Mouse (Mus musculus): Measurements from ENCODE around the gene Zranb3.
"Not testable (repeated sequence)": the region's sequence is repeated elsewhere in the genome, so short reads cannot be mapped to it uniquely, and the experiment has no call there.

Zranb3 gene

DNA sequence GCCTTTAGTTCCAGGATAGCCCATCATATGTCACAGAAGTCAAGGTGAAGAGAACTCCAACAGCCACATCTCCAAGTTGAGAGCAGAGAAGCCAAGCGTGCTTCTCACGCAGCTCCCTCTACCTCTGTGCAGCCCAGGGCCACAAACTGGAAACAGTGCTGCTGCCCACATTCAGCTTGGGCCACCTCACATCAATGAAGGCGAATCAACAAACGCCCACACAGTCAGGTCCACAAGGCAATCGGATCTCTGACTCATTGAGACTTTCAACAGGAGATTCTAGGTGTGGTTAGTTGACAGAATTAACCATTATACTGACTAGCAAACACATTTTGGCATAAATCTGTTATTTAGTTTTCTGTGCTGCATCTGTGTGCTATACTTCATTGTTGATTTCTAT is 44.2 kb downstream of the Zranb3 start:
- no peak for DNase-seq

DNA sequence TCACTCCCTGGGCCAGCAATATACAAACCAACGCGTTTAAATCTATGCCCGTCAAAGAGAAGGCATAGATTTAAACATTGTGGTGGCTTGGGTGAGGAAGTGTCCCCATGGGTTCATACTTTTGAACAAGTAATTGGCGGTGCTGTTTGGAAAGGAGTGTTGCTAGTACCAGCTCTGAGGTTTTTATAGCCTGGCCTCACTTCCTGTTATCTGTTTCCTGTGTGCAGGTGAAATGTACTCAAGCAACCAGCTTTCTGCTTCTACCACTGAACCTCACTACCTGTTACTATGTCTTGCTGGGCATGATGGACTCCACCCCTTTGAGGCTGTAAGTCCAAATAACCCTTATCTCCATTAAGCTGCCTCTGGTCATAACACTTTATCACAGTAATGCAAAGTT is 45.6 kb downstream of the Zranb3 start:
- no peak for DNase-seq

DNA sequence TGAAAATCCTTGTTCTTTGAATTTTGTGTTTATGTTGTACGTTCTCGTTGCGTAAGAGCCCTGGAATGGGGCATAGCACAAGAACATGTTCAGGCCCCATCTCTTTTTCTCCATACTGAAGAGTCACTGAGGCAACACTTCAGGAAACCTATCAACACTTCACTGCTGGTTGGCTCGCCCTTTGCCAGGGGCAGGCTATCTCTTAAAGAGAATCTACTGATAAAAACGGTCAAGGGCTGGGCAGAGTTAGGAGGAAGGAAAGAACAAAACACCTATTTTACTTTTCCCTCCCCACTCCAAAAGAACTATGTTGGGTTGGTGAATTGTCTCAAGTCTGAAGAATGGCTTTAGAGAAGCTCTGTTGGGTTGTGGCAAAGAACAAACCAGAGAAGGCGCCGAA is 55.9 kb downstream of the Zranb3 start:
- DNase-seq = no peak

DNA sequence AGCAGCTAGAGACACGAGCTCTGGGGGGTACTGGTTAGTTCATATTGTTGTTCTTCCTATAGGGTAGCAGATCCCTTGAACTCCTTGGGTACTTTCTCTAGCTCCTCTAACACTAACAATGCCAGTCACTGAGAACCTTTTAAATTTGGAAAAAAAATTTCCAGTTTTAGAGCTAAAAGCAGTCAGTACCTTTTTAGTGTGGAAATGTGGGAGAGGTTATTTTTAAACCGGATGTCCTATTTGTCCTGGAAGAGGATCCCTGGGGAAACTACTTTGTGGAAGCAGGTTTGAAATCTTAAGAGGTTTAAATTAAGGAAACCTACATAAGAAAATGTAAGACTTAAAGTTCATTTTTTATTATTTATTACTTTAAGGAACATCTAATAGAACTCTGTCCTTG is 56.4 kb downstream of the Zranb3 start:
- DNase-seq = no peak

DNA sequence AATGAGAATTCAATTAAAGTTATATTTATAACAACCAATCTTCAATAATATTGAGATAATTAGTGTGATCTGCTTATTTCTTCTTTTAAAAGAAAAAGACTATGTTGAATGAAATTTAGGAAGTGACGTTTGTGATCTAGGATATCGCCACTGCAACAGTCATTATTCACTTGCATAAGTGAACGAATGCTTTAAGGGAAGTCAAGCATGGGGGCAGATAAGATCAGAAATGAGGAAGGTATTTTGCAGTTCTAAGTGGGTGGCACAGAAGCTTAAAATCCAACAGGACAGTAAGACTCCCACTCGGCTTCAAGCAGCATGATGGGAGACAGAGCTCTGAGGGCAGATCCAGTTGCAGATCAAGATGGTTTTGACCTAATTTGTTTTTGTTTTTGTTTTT is 58.7 kb downstream of the Zranb3 start:
- no peak for DNase-seq

DNA sequence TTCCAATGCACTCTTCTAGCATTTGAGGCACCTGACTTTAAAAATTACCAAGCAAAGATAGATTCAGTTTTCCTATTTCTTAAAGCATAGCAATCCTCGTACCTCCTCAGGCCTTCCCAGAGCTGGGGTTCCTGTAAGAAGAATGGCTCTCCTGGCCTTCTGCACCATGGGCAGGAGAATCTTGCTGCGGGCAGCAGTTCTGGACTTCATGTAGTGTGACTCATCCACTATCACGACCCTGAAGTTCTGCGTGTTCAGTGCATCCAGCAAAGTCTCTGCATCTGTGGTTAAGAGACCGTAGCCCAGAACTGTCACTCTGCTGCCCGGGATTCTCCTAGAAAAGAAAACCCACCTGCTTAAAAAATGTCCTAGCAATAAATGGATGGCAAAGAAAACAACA is 66.6 kb downstream of the Zranb3 start:
- peak; percentile 10 for DNase-seq

DNA sequence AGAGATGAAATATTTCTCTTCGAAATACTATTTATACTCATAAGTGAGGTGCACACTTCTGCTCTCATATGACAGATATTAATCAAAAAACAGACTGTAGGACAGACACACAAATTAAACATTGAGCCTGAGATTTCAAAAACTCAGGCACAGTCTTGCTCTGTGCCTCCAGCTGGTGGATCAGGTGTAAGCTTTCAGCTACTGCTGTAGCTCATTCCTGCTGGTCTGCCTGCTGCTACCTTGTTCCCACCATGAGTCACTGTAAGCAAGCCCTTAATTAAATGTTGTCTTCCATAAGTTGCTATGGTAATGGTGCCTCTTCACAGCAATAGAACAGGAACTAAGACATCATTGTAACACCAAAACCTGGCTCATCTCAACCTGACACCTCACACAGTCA is 70.7 kb downstream of the Zranb3 start:
- DNase-seq = no peak

DNA sequence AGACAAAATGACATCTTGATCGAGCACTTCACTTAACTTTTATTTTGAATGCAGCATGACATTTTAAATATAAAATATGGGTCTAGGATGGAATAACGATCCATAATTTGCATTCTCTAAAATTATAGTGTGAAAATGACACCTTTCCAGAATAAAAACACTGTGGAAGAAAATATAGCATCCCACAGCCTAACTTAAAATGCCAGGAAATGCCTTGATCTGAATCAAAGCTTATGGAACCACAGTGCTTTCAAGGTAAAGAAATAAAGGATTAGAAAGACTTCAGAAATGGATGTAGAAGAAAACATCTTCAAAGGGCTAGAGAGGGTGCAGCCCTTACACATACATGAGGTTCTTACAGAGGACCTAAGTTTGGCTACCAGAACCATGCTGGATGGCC is 71.3 kb downstream of the Zranb3 start:
- DNase-seq = no peak

DNA sequence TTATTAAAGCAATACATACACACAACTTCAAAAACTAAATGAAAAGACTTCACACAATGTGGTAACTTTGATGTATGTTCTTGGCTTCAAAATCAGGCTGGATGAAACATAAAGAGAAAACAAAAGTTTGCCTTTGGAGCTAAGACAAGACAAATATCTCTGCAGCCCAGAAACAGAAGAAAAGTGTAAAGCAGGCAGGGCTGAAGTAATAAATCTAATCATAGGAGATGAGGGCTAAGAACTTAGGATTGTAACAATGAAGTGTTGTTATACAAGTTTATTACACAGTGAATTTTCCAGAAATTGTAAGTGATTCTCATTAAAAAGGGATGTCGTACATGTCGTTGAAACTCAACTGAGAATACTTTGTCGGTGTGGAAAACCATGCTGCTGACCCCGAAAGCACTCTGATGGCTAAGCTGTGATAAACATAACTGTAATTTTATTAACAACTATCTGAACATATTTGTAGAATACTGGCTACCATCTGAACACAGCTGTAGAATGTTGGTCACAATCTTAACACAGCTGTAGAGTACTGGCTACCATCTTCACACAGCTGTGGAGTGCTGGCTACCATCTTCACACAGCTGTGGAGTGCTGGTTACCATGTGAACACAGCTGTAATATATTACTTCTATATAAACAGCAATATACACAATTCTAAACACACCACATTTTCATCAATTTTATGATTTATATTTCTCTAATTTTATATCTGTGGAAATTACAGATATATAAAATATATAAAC is 78.3 kb downstream of the Zranb3 start:
- no peak for DNase-seq

DNA sequence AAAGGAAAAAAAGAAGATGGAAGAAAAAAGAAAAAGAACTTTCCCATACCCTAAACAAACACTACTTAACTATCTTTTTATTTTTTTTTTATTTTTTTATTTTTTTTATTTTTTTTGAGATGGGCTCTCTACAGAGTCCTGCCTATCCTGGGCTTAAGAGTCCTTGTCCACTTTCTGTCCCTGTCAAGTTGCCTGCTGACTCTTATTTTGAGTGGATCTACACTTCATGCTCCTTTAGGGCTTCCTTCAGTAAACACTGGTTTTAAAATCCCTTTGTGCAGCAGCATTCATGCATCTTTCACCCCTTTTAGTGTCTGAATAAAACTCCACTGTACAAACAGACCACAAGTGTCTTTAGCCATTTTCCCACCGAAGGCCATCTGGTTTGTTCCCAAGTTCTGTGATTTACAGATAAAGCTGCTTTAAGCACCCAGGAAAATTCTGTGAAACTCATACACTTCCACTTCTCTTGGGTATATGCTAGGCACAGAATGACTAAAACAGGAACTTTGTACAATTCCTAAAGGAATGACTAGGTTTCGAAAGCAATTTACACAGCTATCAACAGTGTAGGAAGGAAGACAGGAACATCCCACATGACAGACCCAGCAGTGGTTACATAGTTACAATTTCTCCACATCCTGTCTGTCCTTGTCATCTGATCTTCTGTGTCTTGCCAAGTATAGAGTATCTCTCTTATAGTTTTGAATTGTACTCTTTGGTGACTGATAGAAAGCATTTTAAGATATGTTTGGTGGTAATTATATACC is 82.7 kb downstream of the Zranb3 start:
- no peak for DNase-seq

DNA sequence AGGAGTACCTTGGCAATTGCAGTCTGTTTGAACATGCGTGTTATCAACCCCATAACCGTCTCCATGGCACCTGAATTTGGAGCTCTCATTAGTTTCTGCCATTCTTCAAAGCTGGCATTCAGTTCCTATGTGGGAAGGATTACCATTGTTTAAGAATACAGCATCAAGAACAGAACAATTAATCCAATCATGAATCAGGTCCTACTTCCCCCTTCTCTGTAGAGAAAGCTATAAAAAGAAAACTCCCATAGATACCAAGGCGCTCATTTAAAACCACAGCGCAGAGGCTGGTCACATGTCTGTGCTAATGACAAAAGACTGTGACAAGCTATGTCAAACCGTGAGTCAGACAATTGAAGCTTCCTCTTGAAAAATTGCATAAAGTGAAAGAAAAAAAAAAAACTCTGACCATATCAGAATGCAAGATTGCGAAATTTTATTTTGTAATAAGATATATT is 86.8 kb downstream of the Zranb3 start:
- DNase-seq = no peak

DNA sequence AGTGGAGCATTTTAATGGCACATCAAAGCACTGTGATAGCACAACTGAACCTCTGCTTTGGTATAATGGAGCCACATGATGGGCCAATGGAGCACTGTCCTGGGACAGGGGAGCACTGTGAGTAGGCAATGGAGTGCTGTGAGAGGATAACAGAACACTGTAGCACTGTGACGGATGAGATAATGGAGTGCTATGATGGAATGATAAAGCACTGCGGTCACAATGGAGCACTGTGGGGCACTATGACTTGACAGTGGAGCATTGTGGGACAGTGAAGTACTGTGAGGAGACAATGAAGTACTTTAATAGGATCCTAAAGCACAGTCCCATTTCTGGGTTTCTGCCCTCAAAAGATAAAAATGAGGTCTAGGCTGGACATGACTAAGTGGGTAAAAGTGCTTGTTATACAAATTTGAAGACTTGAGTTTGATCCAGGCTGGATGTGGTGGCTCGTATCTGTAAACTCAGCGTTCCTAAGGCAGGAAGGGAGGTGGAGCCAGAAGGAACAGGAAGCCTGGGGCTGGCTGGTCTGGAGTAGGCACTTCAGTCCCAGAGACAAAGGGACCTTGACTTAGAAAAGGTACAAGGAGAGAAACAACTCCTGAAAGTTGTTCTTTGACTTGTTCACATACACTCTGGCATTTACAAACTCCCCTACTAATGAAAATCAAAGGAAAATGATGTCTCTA is 89.0 kb downstream of the Zranb3 start:
- no peak for DNase-seq

DNA sequence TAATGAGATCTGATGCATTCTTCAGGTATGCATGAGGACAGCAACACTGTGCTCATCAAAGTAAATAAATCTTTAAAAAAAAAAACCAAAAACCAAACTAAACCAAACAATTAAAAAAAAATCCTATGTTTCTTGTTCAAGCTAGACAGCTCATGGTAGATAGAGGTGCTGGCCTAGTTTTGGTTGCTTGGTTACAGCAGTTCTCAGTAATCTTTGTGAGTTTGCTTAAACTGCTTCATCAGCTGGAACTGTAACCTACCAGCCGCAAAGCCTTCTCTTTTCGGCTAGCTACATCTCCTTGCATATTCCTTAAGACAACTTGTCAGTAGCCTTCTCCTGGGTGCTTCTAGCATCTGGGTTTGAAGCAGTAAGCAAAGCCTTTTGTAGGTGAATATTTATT is 93.1 kb downstream of the Zranb3 start:
- DNase-seq = no peak

DNA sequence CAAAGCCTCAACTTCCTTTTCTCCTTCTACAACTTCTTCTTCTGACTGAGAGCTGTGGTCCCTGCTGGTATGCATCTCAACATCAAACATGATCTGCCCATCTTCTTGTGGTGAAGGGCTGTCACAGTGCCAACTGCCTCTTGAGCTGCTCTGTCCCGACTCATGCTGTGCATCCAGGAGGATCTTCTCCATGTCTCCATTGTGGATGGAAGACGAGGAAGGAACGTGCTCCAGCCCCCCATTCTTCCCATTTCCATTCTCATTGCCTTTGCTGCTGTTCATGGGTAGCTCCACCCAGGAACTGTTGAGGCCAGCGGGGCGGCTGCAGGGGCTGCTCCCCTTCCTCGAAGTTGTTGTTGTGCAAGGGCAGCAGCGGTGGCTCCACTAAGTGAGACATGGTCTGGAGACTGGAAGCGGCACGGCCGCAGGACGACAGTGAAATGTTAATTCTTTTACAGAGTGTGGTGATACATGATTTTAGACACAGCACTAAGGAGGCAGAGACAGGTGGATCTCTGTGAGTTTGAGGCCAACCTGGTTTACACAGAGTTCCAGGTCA is 96.7 kb downstream of the Zranb3 start:
- not testable (repeated sequence) for DNase-seq

DNA sequence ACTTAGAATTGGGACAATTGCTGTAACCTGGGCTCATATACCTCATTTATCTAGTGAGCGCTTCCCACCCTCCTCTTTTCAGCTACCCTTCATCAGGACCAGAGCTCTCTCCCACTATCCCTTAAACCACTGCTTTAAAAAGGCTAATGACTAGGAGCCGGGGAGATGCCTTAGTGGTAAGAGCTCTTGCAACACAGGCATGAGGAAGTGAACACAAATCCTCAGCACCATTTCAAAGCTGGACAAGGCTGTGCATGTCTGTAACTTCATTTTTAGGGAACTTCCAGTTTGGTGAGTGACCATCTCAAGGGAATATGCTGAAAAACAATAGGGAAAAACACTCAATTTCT is 98.5 kb downstream of the Zranb3 start:
- DNase-seq = no peak

DNA sequence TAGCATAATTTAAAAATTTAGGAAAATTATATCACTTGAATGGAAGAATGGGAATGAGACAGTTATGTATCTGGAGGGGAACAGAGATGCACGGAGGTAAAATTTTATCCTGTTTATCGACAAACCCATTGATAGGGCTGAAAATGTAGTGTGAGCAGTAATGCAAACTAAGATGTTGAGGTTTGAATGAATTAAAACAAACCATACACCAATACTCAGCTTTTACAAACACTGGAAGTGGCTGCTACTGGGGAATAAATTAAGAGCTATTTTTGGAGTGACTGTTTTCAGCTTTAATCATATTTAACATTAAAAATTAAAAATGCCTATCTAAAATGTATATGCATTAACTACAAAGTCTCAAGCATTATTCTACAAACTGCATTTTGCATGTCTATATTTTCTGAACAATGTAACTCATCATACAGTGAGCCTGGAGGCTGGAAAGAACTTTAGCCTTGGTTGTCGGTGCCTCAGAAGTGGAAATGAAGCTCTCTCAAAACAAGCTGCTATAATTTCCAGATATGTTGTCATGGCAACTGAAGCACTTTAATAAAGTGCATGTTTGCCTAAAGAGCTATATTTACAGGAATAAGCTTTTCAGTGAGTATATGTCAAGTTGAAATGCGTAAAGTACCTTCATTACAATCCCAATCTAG is 99.0 kb downstream of the Zranb3 start:
- no peak for DNase-seq

DNA sequence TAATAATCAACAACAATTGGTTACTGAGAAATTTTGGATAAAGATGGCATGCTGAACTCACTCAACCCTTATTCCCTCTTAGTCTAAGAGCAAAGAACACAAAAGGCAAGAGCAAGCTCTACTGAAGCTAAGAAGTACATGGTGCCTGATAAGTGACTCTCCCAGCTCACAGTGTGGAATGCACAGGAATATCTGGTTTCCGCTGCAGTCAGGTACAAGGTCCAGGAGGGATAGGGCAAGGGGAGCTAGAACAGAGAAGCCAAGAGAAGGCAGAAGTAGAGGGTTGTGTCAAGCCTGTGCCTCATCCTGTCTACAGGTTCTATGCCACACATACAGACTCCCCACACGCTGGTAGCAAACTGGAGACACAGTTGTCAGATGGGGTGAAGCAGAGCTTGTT is 100.7 kb downstream of the Zranb3 start:
- no peak for DNase-seq

DNA sequence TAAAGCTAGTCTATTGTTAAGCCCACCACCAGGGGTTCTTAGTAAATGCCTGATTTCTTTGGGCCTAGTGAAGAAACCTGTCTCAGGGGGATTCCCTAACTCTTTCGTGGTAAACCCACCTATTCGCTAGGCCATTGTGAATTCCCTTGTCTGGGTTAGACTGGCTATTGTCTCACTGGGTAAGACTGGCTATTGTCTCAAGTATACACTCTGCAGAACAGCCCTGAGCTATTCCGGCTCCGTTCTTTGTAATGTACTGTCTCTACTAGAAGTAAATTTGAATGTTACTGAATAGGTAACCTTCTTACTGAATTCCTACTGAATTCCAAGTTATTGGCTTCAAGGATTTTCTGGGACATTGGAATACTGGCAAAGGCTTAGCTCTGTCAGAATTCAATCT is 101.9 kb downstream of the Zranb3 start:
- not testable (repeated sequence) for DNase-seq

DNA sequence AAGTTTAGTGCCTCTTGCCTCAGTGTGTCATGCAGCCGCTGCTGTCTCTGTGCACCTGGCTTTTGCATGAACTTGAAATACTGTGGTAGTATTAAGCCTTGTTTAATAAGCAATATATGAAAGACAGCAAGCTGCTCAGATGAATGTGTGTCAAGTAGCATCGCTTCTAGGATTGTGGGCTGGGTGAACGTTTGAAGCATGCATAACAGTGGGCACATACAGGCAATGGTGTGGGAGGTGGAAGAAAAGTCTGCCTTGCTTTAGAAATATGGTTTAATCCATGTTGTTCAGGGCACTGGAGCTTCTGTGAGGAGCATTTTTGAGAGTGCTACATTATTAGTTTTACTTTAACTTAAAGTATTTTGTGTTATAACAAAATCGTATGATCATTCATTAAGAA is 109.0 kb downstream of the Zranb3 start:
- no peak for DNase-seq

DNA sequence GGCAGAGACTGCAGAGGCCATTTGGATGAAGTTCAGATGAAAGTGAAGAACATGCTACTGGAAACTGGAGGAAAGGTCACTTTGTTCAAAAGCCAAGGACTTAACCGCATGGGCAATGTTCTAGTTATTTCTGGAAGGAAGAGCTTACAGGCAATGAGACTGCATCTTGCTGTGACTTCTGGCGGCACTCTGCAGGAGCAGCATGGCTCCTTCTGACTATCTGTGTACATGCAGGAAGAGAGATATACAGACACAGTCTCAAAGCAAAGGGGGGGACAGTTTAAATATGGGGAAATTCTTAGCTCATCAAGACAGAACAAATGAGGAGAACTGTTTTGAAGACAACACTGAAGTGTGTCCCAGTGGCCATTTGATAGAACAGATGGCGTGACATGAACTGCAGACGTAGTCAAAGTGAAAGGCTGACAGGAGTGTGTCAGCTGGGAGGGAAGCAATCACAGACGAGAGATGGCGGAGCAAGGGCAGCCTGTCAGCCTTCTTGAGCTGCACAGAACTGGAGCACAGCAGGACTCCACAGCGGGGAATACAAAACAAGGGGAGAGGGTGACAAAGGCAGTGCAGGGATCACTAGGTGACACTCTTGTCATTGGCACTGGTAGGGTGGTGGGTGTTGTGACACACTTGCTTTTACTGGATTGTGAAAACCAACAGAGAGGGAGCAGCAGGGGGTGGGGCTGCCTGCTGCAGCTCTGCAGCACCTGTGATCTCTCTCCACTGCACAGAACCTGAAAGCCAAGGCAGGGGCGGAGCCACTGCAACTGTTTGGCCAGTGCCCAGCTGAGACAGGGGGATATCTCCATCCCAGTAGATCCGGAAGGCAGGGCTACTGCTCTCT is 112.7 kb downstream of the Zranb3 start:
- DNase-seq = peak; percentile 23

DNA sequence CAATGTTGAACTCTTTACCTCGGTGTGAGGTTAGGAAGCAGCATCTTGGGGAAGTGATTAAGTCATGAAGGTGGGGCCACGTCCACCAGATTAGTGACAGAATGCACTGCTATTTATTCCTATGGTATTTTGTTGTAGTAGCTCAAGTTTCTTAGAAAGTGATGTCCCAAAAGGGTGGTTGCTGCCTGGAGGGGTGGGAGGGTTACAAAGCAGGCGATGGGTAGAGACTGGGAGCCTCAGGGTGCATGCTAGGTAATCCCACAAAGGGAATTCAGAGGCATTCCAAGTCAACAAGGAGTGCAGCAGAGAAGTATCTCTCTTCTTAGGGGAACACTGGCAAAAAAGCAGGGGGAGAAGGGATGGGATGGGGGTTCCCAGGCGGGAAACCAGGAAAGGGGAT is 113.5 kb downstream of the Zranb3 start:
- DNase-seq = no peak

DNA sequence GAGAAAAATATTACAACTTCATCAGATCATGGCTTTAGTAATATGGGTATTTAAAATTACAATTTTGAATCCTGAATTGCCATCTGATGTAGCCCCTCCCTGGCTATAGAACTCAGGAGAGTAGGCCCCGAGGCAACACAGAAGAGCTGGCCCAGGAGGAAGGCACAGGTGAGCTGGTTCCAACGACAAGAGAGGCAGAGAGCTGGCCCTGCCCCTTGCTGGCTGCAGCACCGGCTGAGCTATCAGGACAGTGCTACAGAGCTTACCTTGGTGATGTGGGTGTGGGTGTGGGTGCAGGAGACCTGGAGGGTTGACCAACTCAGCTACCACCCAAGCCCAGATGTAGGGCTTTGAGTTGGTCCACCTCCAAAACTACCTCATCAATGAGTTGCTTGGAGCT is 114.6 kb downstream of the Zranb3 start:
- no peak for DNase-seq

Data from kidney, postnatal 14 days (tissue).